Mouse (Mus musculus) intestine, embryonic 14.5 days (tissue): Measurements from ENCODE around the gene Hmgcs1. TPM values are rescaled to one million over a fixed set of nuclear protein-coding genes. Genes with fewer than 3 reads are reported as not detected.

ENCODE experiments used
- ATAC-seq: fragments of 200-750 bp; cut with Nextera tagmentation; replicated peaks from 2 replicates; pipeline ENCODE4 v1.8.0; 2017; ENCODE audit warnings: low read depth, moderate number of reproducible peaks, moderate TSS enrichment, moderate library complexity; ENCODE audit not compliant: low FRiP score, low TSS enrichment
- DNase-seq: peaks from one replicate; pipeline ENCODE4 v3.0.0-alpha.2; 2018; ENCODE audit warnings: low spot score
- H3K27ac ChIP-seq: fragments of 300-500 bp; sonication (generic); 2 replicates; pipeline ENCODE4 v1.5.1; 2014; ENCODE audit warnings: low read depth, mild to moderate bottlenecking, control low read depth
- H3K27me3 ChIP-seq: fragments of 300-500 bp; sonication (generic); replicated peaks from 2 replicates; pipeline ENCODE4 v1.6.1; 2014; ENCODE audit warnings: low read length, control low read depth; ENCODE audit not compliant: control insufficient read depth, insufficient read depth
- H3K36me3 ChIP-seq: fragments of 300-500 bp; sonication (generic); 2 replicates; pipeline ENCODE4 v1.6.1; 2014; ENCODE audit warnings: low read length, control low read depth; ENCODE audit not compliant: control insufficient read depth, insufficient read depth
- H3K4me1 ChIP-seq: fragments of 300-500 bp; sonication (generic); replicated peaks from 2 replicates; pipeline ENCODE4 v1.6.1; 2014; ENCODE audit warnings: low read length, control low read depth, mixed read lengths; ENCODE audit not compliant: control insufficient read depth, insufficient read depth
- H3K4me2 ChIP-seq: fragments of 300-500 bp; sonication (generic); 2 replicates; pipeline ENCODE4 v1.6.1; 2014; ENCODE audit warnings: low read length
- H3K4me3 ChIP-seq: fragments of 300-500 bp; sonication (generic); 2 replicates; pipeline ENCODE4 v1.5.1; 2014; ENCODE audit warnings: low read depth, low read length, control low read depth, mixed read lengths
- H3K9ac ChIP-seq: fragments of 300-500 bp; sonication (generic); 2 replicates; pipeline ENCODE4 v1.6.1; 2014; ENCODE audit warnings: mild to moderate bottlenecking, low read length
- H3K9me3 ChIP-seq: fragments of 300-500 bp; sonication (generic); 2 replicates; pipeline ENCODE4 v1.6.1; 2016; ENCODE audit warnings: low read length, control low read depth; ENCODE audit not compliant: control insufficient read depth
- WGBS: fragments of 180-500 bp; shearing (Covaris S2); extraction: QIAGEN DNeasy Blood & Tissue Kit; methylation state at CpG from one replicate; pipeline ENCODE4 v1.1.7; 2014; 5-methylcytosine and 5-hydroxymethylcytosine counted together
- polyA plus RNA-seq: library from polyadenylated mRNA; unstranded; fragments of >200 nt; fragmentation: Nextera tagmentation; extraction: Ambion mirVana; gene quantifications from 2 replicates; pipeline ENCODE4 v1.2.1, GENCODE M21; 2014

Hmgcs1 gene
- 218 and 236 TPM in 2 replicates for polyA plus RNA-seq

DNA sequence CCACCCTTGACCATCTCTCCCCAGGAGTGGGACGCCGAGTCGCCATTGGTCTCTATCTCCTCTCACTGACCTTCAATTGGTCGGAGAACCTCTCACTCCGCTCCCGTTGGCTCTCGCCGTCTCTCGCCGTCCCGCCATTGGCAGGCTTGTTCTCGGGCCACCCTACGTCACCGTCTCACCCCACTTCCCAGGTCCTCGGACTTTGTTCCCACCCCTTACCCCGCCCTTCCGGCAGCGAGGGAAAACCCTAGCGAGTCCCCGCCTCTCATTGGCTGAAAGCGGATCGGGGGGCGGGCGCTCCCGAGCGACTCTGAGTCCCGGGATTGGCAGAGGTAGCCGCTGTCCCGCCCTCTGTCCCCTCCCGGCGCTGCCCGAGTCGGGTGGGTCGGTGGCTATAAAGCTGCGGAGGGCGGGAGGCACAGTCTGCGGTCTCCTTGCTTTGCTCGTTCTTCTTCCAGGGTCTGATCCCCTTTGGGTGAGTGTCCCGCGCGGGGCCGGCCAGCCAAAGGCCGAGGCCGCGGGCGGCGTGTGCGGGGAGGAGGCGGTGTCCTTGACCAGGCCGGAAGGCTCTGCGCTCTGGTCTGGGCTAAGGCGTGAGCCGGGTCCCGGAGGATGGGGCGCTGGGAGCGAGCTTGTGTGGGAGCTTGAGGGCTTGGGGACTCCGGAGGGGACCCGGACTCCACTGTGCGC lies at the start of gene Hmgcs1:
Hmgcs1 (plus strand) TSS at position 341 of the 690 bp plus-strand sequence.
- Histone ChIP-seq H3K4me2 (peak within 1 kb of the TSS; percentile 62), H3K9ac (peak within 1 kb of the TSS; percentile 76), H3K4me1 (peaks cover 19% of the 10 kb centered on the region), H3K27me3 (no peaks in the 10 kb centered on the region), H3K27ac (peak within 1 kb of the TSS; percentile 92), H3K36me3 (peaks cover 7% of the 10 kb centered on the region; the same call in 1 of the 2 replicates), H3K9me3 (no peaks in the 10 kb centered on the region), H3K4me3 (peak within 1 kb of the TSS; percentile 80)
- 0% methylated on average over 56 of the region's 59 CpGs for WGBS
- peak; percentile 99 for ATAC-seq
- peak; percentile 99 for DNase-seq

DNA sequence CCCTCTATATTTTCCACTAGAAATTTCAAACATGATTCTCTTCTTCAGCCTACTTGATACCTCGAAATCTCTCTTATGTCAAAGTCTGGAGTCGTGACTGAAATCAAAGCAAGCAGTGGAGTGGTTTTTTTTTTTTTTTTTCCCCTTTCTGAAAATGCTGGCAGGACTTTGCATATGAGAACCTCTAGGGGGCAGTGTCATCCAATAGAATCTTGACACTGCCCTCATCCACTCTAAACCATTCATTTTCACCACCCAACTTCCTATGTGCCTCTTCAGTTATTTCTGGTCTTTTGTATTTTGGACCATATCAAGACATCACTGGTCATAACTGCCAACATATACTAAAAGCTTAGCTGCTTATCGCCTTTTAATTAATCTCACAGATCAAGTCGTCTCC lies 49.7 kb upstream of the Hmgcs1 start:
- 32% methylated on average over 4 of the region's 4 CpGs for WGBS
- DNase-seq: no peak
- no peaks in the 10 kb centered on the region for H3K4me1 ChIP-seq
- no peaks in the 10 kb centered on the region for H3K9me3 ChIP-seq
- H3K4me2 ChIP-seq: no peak overlapping the region
- no peaks in the 10 kb centered on the region for H3K36me3 ChIP-seq
- no peak overlapping the region for H3K9ac ChIP-seq
- no peak overlapping the region for H3K27ac ChIP-seq
- ATAC-seq: peak; percentile 53; the same call in 1 of the 2 replicates
- H3K27me3 ChIP-seq: no peaks in the 10 kb centered on the region
- H3K4me3 ChIP-seq: no peak overlapping the region

DNA sequence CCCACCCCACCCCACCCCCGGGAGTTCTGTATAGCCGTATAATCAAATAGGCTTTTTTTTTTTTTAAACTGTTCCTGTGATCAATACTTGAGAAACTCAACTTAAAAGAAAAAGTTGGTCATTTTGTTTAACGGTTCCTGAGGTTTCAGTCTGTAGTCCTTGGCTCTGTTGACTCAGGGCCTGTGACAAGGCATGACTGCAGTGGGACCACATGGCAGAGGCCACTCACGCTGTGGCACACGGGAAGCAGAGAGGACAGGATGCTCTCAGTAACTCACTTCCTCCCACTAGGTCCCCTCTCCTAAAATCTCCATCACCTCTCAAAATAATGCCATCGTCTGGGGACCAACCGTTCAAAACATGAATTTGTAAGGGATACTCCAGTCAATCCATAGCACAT lies 49.0 kb upstream of the Hmgcs1 start:
- H3K9me3 ChIP-seq: no peaks in the 10 kb centered on the region
- DNase-seq: no peak
- ATAC-seq: no peak
- H3K4me2 ChIP-seq: no peak overlapping the region
- no peaks in the 10 kb centered on the region for H3K36me3 ChIP-seq
- 73% methylated on average over 7 of the region's 7 CpGs for WGBS
- H3K4me1 ChIP-seq: no peaks in the 10 kb centered on the region
- no peak overlapping the region for H3K4me3 ChIP-seq
- H3K9ac ChIP-seq: no peak overlapping the region
- no peak overlapping the region for H3K27ac ChIP-seq
- H3K27me3 ChIP-seq: no peaks in the 10 kb centered on the region

DNA sequence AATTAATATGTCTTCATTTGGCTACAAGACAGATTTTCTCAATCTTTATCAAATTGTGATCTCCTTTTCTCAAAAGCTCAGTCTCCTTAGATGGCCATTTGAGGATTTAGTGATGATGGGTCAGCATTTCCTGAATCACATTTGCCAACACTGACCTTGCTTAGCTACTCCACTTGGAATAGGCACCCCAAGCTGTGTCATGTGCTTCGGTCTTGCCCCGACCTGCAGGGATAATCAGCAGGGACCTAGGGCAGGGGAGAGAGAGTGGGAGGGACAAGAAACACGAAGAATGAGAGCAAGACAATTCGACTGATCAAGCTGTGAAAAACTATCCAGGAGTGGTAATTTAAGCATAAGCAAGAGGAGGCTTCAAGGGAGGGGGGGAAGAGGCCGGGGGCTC lies 45.4 kb upstream of the Hmgcs1 start:
- H3K4me1 ChIP-seq: no peaks in the 10 kb centered on the region
- H3K4me3 ChIP-seq: no peak overlapping the region
- H3K4me2 ChIP-seq: no peak overlapping the region
- no peaks in the 10 kb centered on the region for H3K27me3 ChIP-seq
- H3K36me3 ChIP-seq: no peaks in the 10 kb centered on the region
- H3K9ac ChIP-seq: no peak overlapping the region
- ATAC-seq (no peak), DNase-seq (no peak)
- WGBS: 65% methylated on average over 5 of the region's 5 CpGs
- no peak overlapping the region for H3K27ac ChIP-seq
- H3K9me3 ChIP-seq: no peaks in the 10 kb centered on the region

DNA sequence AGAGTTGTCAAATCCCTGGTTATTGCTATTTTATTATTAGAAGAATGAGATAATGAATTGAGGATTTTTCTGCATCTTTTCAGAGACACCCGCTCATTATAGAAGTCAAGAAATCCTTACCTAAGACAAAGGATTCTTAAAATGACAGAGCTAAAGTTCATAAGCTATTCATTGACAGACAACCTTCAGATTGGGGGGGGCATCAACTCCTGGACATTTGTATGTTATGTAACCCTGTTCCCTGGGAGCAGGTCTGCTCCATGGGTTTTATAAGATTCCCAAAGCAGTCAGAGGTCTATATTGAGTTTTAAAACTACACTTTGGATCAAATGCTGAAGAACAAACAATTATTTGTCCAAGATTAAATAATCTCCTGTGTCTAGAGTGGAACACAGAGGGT lies 43.7 kb upstream of the Hmgcs1 start:
- DNase-seq (no peak), ATAC-seq (no peak)
- H3K4me3 ChIP-seq: no peak overlapping the region
- no peaks in the 10 kb centered on the region for H3K36me3 ChIP-seq
- H3K9me3 ChIP-seq: no peaks in the 10 kb centered on the region
- no peak overlapping the region for H3K27ac ChIP-seq
- 96% methylated on average over 1 of the region's 1 CpGs for WGBS
- H3K4me2 ChIP-seq: no peak overlapping the region
- no peak overlapping the region for H3K9ac ChIP-seq
- no peaks in the 10 kb centered on the region for H3K4me1 ChIP-seq
- no peaks in the 10 kb centered on the region for H3K27me3 ChIP-seq

DNA sequence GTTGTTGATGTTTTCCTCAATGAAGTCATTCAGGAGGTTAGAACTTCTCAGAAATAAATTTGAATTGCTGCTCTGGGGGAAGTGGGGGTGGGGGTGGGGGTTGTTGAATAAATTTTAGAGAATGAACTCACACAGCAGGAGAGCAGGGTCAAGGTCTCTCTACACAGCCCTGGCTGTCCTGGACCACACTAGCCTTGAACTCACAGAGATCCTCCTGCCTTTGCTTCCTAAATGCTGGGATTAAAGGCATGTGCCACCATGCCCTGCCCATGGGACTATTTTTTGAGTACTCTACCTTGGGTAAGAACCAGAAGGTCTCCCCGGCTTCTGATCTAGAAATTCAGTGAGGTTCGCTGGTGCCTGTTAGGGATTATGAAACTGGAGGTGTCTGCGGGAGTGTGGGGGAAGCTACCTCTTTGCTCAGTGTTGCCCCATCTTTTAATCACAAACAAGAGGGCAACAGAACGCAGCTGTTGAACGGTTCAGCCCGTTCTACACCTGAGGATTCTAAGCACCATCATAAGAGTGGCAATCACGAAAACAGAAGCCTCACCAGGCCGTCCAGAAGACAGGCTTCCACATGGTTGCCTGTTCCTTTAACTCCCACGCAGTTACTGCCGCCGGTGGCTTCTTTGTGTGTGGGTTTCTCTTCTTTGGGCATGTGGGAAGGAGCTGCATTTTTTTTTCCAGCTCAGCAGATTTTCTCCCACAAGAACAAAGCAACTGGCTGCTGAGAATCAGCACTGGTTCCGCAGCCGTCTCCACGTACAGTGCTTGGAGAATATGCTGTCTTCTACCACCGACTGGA lies 41.1 kb upstream of the Hmgcs1 start:
- H3K4me2 ChIP-seq: no peak overlapping the region
- no peak for ATAC-seq
- no peak overlapping the region for H3K27ac ChIP-seq
- no peaks in the 10 kb centered on the region for H3K9me3 ChIP-seq
- no peaks in the 10 kb centered on the region for H3K36me3 ChIP-seq
- 61% methylated on average over 15 of the region's 15 CpGs for WGBS
- H3K9ac ChIP-seq: no peak overlapping the region
- no peak for DNase-seq
- no peaks in the 10 kb centered on the region for H3K4me1 ChIP-seq
- no peaks in the 10 kb centered on the region for H3K27me3 ChIP-seq
- H3K4me3 ChIP-seq: no peak overlapping the region

DNA sequence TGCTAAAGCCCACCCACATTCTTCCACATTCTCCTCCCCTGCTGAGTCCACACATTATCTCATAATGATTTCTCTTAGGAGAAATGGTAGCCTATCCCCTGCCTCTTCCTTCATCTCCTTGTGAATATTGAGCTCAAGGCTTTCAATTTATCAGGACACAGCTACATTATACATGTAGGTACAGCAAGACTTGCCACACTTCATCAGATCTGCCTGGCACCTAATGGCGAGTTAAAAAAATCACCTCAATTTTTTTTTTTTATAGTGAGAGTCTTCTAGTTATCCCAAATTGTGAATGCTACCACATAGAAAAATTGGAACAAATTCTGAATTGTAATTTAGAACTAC lies 40.5 kb upstream of the Hmgcs1 start:
- no peaks in the 10 kb centered on the region for H3K36me3 ChIP-seq
- no peaks in the 10 kb centered on the region for H3K27me3 ChIP-seq
- H3K4me3 ChIP-seq: no peak overlapping the region
- ATAC-seq (no peak), DNase-seq (no peak)
- no peak overlapping the region for H3K9ac ChIP-seq
- no peak overlapping the region for H3K27ac ChIP-seq
- no peaks in the 10 kb centered on the region for H3K9me3 ChIP-seq
- H3K4me2 ChIP-seq: no peak overlapping the region
- H3K4me1 ChIP-seq: no peaks in the 10 kb centered on the region
- WGBS: 74% methylated on average over 1 of the region's 1 CpGs

DNA sequence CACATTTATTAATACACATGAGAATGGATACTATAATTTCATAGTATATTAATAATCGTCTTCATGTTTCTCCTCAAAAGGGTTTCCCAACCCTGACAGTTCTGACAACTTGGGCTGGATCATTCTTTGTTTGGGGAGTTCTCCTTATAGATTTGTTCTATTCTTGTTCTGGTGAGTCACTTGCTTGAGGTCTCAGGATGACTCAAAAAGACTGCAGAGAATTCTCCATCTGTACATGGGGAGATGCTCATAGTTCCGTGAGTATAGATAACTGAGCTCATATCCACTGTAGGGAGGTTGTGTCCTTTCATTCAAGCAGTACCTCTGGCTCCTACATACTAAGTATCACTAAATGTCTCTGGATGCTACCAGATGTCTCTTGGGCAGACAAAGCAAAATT lies 35.4 kb upstream of the Hmgcs1 start:
- WGBS: 94% methylated on average over 2 of the region's 2 CpGs

More for the DNA sequence above, 35.4 kb upstream of the Hmgcs1 start:
- Histone ChIP-seq H3K4me2 (no peak overlapping the region), H3K4me1 (no peaks in the 10 kb centered on the region), H3K4me3 (no peak overlapping the region), H3K9me3 (no peaks in the 10 kb centered on the region), H3K27me3 (no peaks in the 10 kb centered on the region), H3K36me3 (no peaks in the 10 kb centered on the region), H3K9ac (no peak overlapping the region), H3K27ac (no peak overlapping the region)
- DNase-seq (no peak), ATAC-seq (no peak)
